8 mouse cellular contexts compared by ENCODE assay signal in the genomic region with DNA sequence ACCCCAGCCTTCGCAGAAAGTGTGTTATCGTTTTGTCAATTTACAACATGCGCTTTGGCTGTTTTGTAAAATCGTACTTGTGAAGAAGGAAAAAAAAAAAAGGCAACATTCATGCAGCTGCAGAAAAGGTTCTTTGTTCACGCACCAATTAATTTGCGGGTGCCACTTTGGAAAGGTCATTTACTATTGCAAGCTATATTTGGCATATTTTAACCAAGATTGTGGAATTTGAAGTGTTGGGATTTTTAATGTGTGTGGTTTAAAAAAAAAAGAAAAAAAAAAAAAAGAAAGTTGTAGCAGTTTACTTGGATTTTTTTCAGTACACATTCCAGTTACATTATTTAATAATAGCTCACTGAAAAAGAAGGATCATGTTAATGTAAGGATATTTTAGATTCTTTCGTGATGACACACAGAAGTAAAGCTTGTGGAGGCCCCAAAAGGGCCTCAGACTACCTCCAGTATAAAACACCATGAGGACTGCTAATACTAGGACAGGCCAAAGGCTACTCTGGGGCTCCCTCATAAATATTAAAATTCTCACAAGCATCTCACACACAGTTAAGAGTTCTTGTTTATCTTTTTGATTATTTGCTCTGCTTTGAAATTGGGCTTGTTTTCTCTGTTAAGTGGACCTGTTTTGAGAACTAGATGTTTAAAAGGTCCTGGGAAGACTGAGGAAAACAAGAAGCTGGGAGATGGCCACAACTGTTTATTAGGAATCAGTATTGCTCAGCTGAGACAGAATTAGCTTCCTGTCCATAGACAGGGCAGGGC. TPM values are rescaled to one million over a fixed set of nuclear protein-coding genes. Genes with fewer than 3 reads are reported as not detected.
DNase-seq lines count a peak whose midpoint lies in the region; ATAC-seq and TF ChIP-seq lines count a peak whose summit lies in the region.

No protein-coding gene starts in this region.

- no peak for DNase-seq in kidney, postnatal 36 days
- peak; percentile 14 for DNase-seq in c-Kit-positive CD71-positive TER-119-negative erythroid progenitor cells, embryonic 14.5 days (ENCODE audit: low read depth)
- peak; percentile 24 for DNase-seq in hindbrain, embryonic 14.5 days (ENCODE audit: low spot score)
- no peak for DNase-seq in midbrain, postnatal 0 days (ENCODE audit: low spot score)
- no peak for DNase-seq in frontal cortex, postnatal 36 days (ENCODE audit: low spot score in 2 of 2)
- DNase-seq in cerebellum, postnatal 36 days, result no peak
- no peak for DNase-seq in left cerebral cortex, postnatal 4 days

- intact Hi-C loops in left cerebral cortex, postnatal 4 days (cut with DNase I), result loop anchor here (5.0 kb wide), 1 partner anchor 73 kb away; a partner anchor contains a TSS

- H3K4me1 ChIP-seq in kidney, embryonic 15.5 days, result peaks cover 13% of the 10 kb centered on the region
- H3K4me1 ChIP-seq in hindbrain, embryonic 14.5 days (replicated peaks; ENCODE audit: control insufficient read depth, insufficient read depth, low read length), result peaks cover 23% of the 10 kb centered on the region
- no peaks in the 10 kb centered on the region for H3K4me1 ChIP-seq in midbrain, postnatal 0 days (ENCODE audit: insufficient read depth, low read length)

- TF ChIP-seq CTCF in midbrain, postnatal 0 days (IDR thresholded peaks at IDR 0.05), result no peak

- no peak for ATAC-seq in kidney, embryonic 15.5 days (replicated peaks; ENCODE audit: low FRiP score)
- no peak for ATAC-seq in hindbrain, embryonic 14.5 days (ENCODE audit: low FRiP score)
- no peak for ATAC-seq in midbrain, postnatal 0 days (ENCODE audit: low FRiP score)

- peak overlapping the region; percentile 71 for H3K4me2 ChIP-seq in kidney, embryonic 15.5 days
- peak overlapping the region; percentile 78 for H3K4me2 ChIP-seq in hindbrain, embryonic 14.5 days (replicated peaks)
- H3K4me2 ChIP-seq in midbrain, postnatal 0 days (ENCODE audit: low read depth, low read length, poor library complexity, severe bottlenecking), result peak overlapping the region; percentile 67

- no peaks in the 10 kb centered on the region for H3K9me3 ChIP-seq in kidney, embryonic 15.5 days (replicated peaks)
- H3K9me3 ChIP-seq in hindbrain, embryonic 14.5 days (ENCODE audit: control insufficient read depth, low read length), result no peaks in the 10 kb centered on the region
- no peaks in the 10 kb centered on the region for H3K9me3 ChIP-seq in midbrain, postnatal 0 days (ENCODE audit: low read length)

- H3K4me3 ChIP-seq in kidney, embryonic 15.5 days (replicated peaks), result peak overlapping the region; percentile 88
- H3K4me3 ChIP-seq in hindbrain, embryonic 14.5 days (replicated peaks; ENCODE audit: low read length), result peak overlapping the region; percentile 88
- H3K4me3 ChIP-seq in midbrain, postnatal 0 days (ENCODE audit: low read depth, low read length), result peak overlapping the region; percentile 80

- H3K27me3 ChIP-seq in kidney, embryonic 15.5 days, result no peaks in the 10 kb centered on the region
- no peaks in the 10 kb centered on the region for H3K27me3 ChIP-seq in hindbrain, embryonic 14.5 days (ENCODE audit: control insufficient read depth, insufficient read depth, low read length)
- no peaks in the 10 kb centered on the region for H3K27me3 ChIP-seq in midbrain, postnatal 0 days (ENCODE audit: insufficient read depth, low read length)

- peak overlapping the region; percentile 99 for H3K27ac ChIP-seq in kidney, embryonic 15.5 days
- peak overlapping the region; percentile 99 for H3K27ac ChIP-seq in hindbrain, embryonic 14.5 days
- H3K27ac ChIP-seq in midbrain, postnatal 0 days (ENCODE audit: low read depth, low read length), result peak overlapping the region; percentile 97

- peak overlapping the region; percentile 94 for H3K9ac ChIP-seq in kidney, embryonic 15.5 days
- peak overlapping the region; percentile 97 for H3K9ac ChIP-seq in hindbrain, embryonic 14.5 days
- peak overlapping the region; percentile 97 for H3K9ac ChIP-seq in midbrain, postnatal 0 days (replicated peaks; ENCODE audit: low read length, poor library complexity, severe bottlenecking)

- peaks cover 6% of the 10 kb centered on the region; the same call in 1 of the 2 replicates for H3K36me3 ChIP-seq in kidney, embryonic 15.5 days
- H3K36me3 ChIP-seq in hindbrain, embryonic 14.5 days (replicated peaks; ENCODE audit: control insufficient read depth, insufficient read depth), result peaks cover 2% of the 10 kb centered on the region
- no peaks in the 10 kb centered on the region for H3K36me3 ChIP-seq in midbrain, postnatal 0 days (ENCODE audit: insufficient read depth, low read length)

- 5% methylated on average over 7 of the region's 7 CpGs for whole genome bisulfite sequencing in kidney, embryonic 15.5 days
- 2% methylated on average over 7 of the region's 7 CpGs for WGBS in hindbrain, embryonic 14.5 days
- 2% methylated on average over 7 of the region's 7 CpGs for WGBS in midbrain, postnatal 0 days

RNA-seq across cellular contexts. Expression of a gene that starts 0.5 kb away (rescaled TPM):
- polyA plus RNA-seq in kidney, embryonic 15.5 days (2015; fragmentation: Nextera tagmentation; extraction: Ambion mirVana), result 37.5 and 40.9 TPM in 2 replicates
- 27.9 and 31.6 TPM in 2 replicates for polyA plus RNA-seq in hindbrain, embryonic 14.5 days (2014; fragmentation: Nextera tagmentation; extraction: Ambion mirVana)
- 31.7 and 67.6 TPM in 2 replicates for total RNA-seq in midbrain, postnatal 0 days (2014; rRNA removed)
- 11.6 and 12.1 TPM in 2 replicates for polyA plus RNA-seq in midbrain, postnatal 0 days (2015; fragmentation: Nextera tagmentation; extraction: Ambion mirVana)
- total RNA-seq in left cerebral cortex, postnatal 4 days (2021), result 10 to 100 TPM; 29.7 to 33.7 TPM

RNA-seq across cellular contexts. Expression of a gene that starts 22.7 kb away (rescaled TPM):
- polyA plus RNA-seq in kidney, embryonic 15.5 days (2015; fragmentation: Nextera tagmentation; extraction: Ambion mirVana), result 0.84 and 0.87 TPM in 2 replicates
- polyA plus RNA-seq in hindbrain, embryonic 14.5 days (2014; fragmentation: Nextera tagmentation; extraction: Ambion mirVana), result 2.3 and 3.4 TPM in 2 replicates
- total RNA-seq in midbrain, postnatal 0 days (2014; rRNA removed), result 0.49 and 1.4 TPM in 2 replicates
- 3.8 and 4.7 TPM in 2 replicates for polyA plus RNA-seq in midbrain, postnatal 0 days (2015; fragmentation: Nextera tagmentation; extraction: Ambion mirVana)
- 1 to 10 TPM in 1 of 2 experiments, under 1 TPM in 1; 0.68 to 1.3 TPM for total RNA-seq in left cerebral cortex, postnatal 4 days (2021)

Comparison
In these comparisons a context has a peak if more than half of its experiments do, and no peak if none do; other contexts are left out.
1. DNase-seq: peak in c-Kit-positive CD71-positive TER-119-negative erythroid progenitor cells, embryonic 14.5 days (single experiment) and hindbrain, embryonic 14.5 days (single experiment); none in kidney, postnatal 36 days (0 of 2), midbrain, postnatal 0 days (single experiment), frontal cortex, postnatal 36 days (0 of 2), cerebellum, postnatal 36 days (0 of 2) and left cerebral cortex, postnatal 4 days (single experiment).
2. Peak in every context shown above with its lines, with median percentiles within 50 percentile points of each other: H3K27ac ChIP-seq, H3K4me2 ChIP-seq, H3K4me3 ChIP-seq and H3K9ac ChIP-seq.